Mouse (Mus musculus) liver, postnatal 0 days (tissue): ENCODE measurements at regions not wholly inside any gene's neighbourhood (a gene's known extent, or its start where the extent isn't known, plus 50 kb on each side); places are given as distances from the start of the nearest gene placed in this dataset.

Source experiments
- ATAC-seq: fragments of 200-750 bp; cut with Nextera tagmentation; 2 replicates; pipeline ENCODE4 v1.8.0; 2017; ENCODE audit warnings: mild to moderate bottlenecking, moderate library complexity
- DNase-seq: peaks from one replicate; pipeline ENCODE4 v3.0.0-alpha.2; 2016
- H3K27ac ChIP-seq: fragments of 300-500 bp; sonication (generic); 2 replicates; pipeline ENCODE4 v1.5.1; 2014; ENCODE audit warnings: antibody characterized with exemption, moderate library complexity, mild to moderate bottlenecking, low read depth
- H3K27me3 ChIP-seq: fragments of 300-500 bp; sonication (generic); 2 replicates; pipeline ENCODE4 v1.6.1; 2014; ENCODE audit warnings: low read length, control low read depth, mixed read lengths; ENCODE audit not compliant: insufficient read depth
- H3K36me3 ChIP-seq: fragments of 300-500 bp; sonication (generic); replicated peaks from 2 replicates; pipeline ENCODE4 v1.6.1; 2014; ENCODE audit warnings: mild to moderate bottlenecking, control low read depth, low read length, moderate library complexity, mixed read lengths; ENCODE audit not compliant: insufficient read depth
- H3K4me1 ChIP-seq: fragments of 300-500 bp; sonication (generic); 2 replicates; pipeline ENCODE4 v1.6.1; 2014; ENCODE audit warnings: antibody characterized with exemption, mild to moderate bottlenecking, control low read depth; ENCODE audit not compliant: insufficient read depth
- H3K4me2 ChIP-seq: fragments of 300-500 bp; sonication (generic); 2 replicates; pipeline ENCODE4 v1.6.1; 2014; ENCODE audit warnings: low read depth, mild to moderate bottlenecking, low read length, moderate library complexity, mixed read lengths
- H3K4me3 ChIP-seq: fragments of 300-500 bp; sonication (generic); 2 replicates; pipeline ENCODE4 v1.5.1; 2014; ENCODE audit warnings: low read depth, low read length
- H3K9ac ChIP-seq: fragments of 300-500 bp; sonication (generic); replicated peaks from 2 replicates; pipeline ENCODE4 v1.6.1; 2014; ENCODE audit warnings: mild to moderate bottlenecking, moderate library complexity
- H3K9me3 ChIP-seq: fragments of 300-500 bp; sonication (generic); 2 replicates; pipeline ENCODE4 v1.6.1; 2016; ENCODE audit warnings: mild to moderate bottlenecking, control low read depth, low read length, mixed read lengths
- CTCF ChIP-seq: sonication (generic); IDR thresholded peaks from 2 replicates; pipeline ENCODE4 v1.5.1; 2016; ENCODE audit warnings: antibody characterized with exemption, low read depth
- EP300 ChIP-seq: IDR thresholded peaks from 2 replicates; pipeline ENCODE4 v1.6.1; 2016; ENCODE audit warnings: antibody characterized with exemption, low read depth, mild to moderate bottlenecking
- WGBS: fragments of 180-500 bp; shearing (Covaris S2); extraction: QIAGEN DNeasy Blood & Tissue Kit; methylation state at CpG from one replicate; pipeline ENCODE4 v1.1.7; 2014; ENCODE audit not compliant: insufficient replicate concordance; 5-methylcytosine and 5-hydroxymethylcytosine counted together

DNA sequence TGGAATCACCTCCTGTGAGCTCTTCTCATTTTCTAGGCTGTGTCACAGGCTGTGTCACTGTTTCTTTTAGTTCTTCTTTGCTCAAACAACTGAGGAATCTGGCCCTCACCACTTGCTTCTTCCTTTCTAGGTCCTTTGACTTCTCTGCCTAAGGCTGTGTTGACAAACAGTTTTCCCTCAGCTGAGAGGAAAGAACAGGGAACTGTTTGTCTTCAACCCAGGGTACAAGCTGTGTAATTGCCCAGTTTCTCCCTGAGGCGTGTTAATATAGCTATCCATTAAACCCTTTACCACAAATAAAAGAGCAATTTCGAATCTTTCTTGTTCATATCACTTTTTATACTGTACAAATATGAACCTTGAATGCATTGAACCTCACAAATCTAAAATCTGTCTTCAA is 542.1 kb downstream of the Nyap2 start:
- Histone ChIP-seq H3K4me2 (no peak overlapping the region), H3K9me3 (no peaks in the 10 kb centered on the region), H3K27ac (no peak overlapping the region), H3K4me3 (no peak overlapping the region), H3K27me3 (no peaks in the 10 kb centered on the region), H3K4me1 (no peaks in the 10 kb centered on the region), H3K36me3 (no peaks in the 10 kb centered on the region), H3K9ac (no peak overlapping the region)
- DNase-seq, result no peak
- 54% methylated on average over 2 of the region's 2 CpGs for WGBS
- TF ChIP-seq CTCF (no peak), EP300 (no peak)
- no peak for ATAC-seq

DNA sequence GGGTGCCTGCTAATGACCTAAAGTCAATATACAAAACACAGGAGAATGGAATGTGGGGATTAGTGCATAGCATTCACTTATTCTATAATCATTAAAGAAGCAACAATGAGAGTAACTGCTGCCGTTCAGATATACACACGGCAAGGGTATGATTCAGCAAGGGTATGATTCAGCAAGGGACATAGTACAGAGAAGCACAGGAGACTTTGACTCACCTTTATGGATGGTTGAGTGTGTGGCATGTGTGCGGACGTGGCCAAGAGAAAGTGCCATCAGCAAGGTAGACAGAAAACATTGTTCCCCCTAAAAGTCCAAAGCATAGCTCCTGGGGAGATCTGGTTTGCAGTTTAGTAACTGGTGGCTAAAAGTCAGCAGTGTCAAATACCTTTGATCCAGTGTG is 547.4 kb downstream of the Nyap2 start:
- no peak overlapping the region for H3K27ac ChIP-seq
- no peaks in the 10 kb centered on the region for H3K4me1 ChIP-seq
- H3K9ac ChIP-seq, result no peak overlapping the region
- H3K36me3 ChIP-seq, result no peaks in the 10 kb centered on the region
- no peak for DNase-seq
- peaks cover 3% of the 10 kb centered on the region for H3K9me3 ChIP-seq
- H3K27me3 ChIP-seq, result no peaks in the 10 kb centered on the region
- ATAC-seq, result no peak
- no peak overlapping the region for H3K4me3 ChIP-seq
- TF ChIP-seq EP300 (no peak), CTCF (no peak)
- H3K4me2 ChIP-seq, result no peak overlapping the region
- WGBS, result 82% methylated on average over 4 of the region's 4 CpGs

- no peak for TF ChIP-seq EP300
- no peaks in the 10 kb centered on the region for H3K9me3 ChIP-seq
- no peak overlapping the region for H3K9ac ChIP-seq
- no peak overlapping the region for H3K4me2 ChIP-seq
- WGBS, result 49% methylated on average over 1 of the region's 1 CpGs
- no peak overlapping the region for H3K27ac ChIP-seq
- H3K27me3 ChIP-seq, result no peaks in the 10 kb centered on the region
- H3K36me3 ChIP-seq, result no peaks in the 10 kb centered on the region
- no peak overlapping the region for H3K4me3 ChIP-seq
- DNase-seq (no peak), ATAC-seq (no peak)
- H3K4me1 ChIP-seq, result no peaks in the 10 kb centered on the region
Measured at GRCm38 (mm10) chr1:81632704-81633103, 556.0 kb downstream of the Nyap2 start.

GRCm38 (mm10) chr1:81637357-81637756 is 560.6 kb downstream of the Nyap2 start:
- TF ChIP-seq EP300, result no peak
- TF ChIP-seq CTCF, result no peak
- DNase-seq (no peak), ATAC-seq (no peak)
- Histone ChIP-seq H3K9ac (no peak overlapping the region), H3K36me3 (no peaks in the 10 kb centered on the region), H3K4me2 (no peak overlapping the region), H3K9me3 (no peaks in the 10 kb centered on the region), H3K27ac (no peak overlapping the region), H3K4me3 (no peak overlapping the region), H3K4me1 (no peaks in the 10 kb centered on the region), H3K27me3 (no peaks in the 10 kb centered on the region)
- WGBS, result 79% methylated on average over 5 of the region's 5 CpGs

DNA sequence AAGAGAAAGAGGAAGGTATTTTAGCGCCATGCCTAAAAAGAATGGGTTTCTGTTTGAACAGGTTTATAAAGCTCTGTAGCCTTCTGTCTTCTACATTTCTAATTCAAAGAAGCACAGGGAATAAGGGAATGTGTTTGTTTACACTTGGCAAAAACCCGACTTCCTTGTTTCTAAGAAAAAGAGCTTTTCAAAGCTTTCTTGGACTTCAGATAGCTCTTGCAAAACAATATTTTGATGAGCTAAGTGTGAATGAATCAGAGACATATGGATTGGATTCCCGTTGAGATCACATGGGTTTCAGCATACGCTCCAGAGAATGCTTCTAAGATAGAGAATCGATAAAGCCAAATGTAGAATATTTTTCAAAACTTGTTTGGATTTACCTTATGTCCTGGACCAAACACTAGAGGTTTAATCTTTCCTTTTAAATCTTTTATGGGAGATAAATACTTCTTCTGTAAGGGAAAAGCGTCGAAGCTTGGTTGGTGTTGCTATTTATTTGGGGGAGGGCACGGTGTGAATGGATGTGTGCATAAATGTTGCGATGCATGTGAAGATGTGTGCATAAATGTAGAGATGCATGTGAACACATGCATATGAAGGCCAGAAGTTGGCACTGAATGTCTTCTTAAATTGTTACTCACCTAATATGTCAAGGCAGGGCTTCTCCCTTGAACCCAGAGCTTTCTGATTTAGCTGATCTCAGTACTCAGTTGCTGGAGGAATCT is 576.4 kb downstream of the Nyap2 start:
- Histone ChIP-seq H3K4me2 (no peak overlapping the region), H3K4me3 (no peak overlapping the region), H3K36me3 (no peaks in the 10 kb centered on the region), H3K27ac (no peak overlapping the region), H3K9me3 (no peaks in the 10 kb centered on the region), H3K9ac (no peak overlapping the region), H3K4me1 (no peaks in the 10 kb centered on the region), H3K27me3 (no peaks in the 10 kb centered on the region)
- no peak for TF ChIP-seq CTCF
- TF ChIP-seq EP300, result no peak
- DNase-seq (no peak), ATAC-seq (no peak)
- WGBS, result 75% methylated on average over 9 of the region's 9 CpGs

- Histone ChIP-seq H3K27ac (no peak overlapping the region), H3K27me3 (no peaks in the 10 kb centered on the region), H3K9ac (no peak overlapping the region), H3K4me1 (no peaks in the 10 kb centered on the region), H3K4me3 (no peak overlapping the region), H3K36me3 (no peaks in the 10 kb centered on the region), H3K4me2 (no peak overlapping the region), H3K9me3 (no peaks in the 10 kb centered on the region)
- no peak for DNase-seq
- TF ChIP-seq EP300 (no peak), CTCF (no peak)
- no peak for ATAC-seq
- WGBS, result 63% methylated on average over 4 of the region's 4 CpGs
Measured at GRCm38 (mm10) chr1:81661245-81661644, 571.7 kb upstream of the Gm9747 start.

- no peak for ATAC-seq
- WGBS, result 62% methylated on average over 2 of the region's 2 CpGs
- Histone ChIP-seq H3K4me3 (no peak overlapping the region), H3K27me3 (no peaks in the 10 kb centered on the region), H3K27ac (no peak overlapping the region), H3K9me3 (no peaks in the 10 kb centered on the region), H3K36me3 (no peaks in the 10 kb centered on the region), H3K4me2 (no peak overlapping the region), H3K4me1 (no peaks in the 10 kb centered on the region), H3K9ac (no peak overlapping the region)
- DNase-seq, result no peak
- no peak for TF ChIP-seq EP300
- no peak for TF ChIP-seq CTCF
Measured at GRCm38 (mm10) chr1:81671142-81671541, 561.8 kb upstream of the Gm9747 start.
